Mouse (Mus musculus) midbrain, embryonic 10.5 days (tissue): Measurements from ENCODE around the gene Sh2d7. TPM values are rescaled to one million over a fixed set of nuclear protein-coding genes. Genes with fewer than 3 reads are reported as not detected.

Experiments
- DNase-seq: peaks from one replicate; pipeline ENCODE4 v3.0.0-alpha.2; 2017; ENCODE audit warnings: low spot score
- H3K27ac ChIP-seq: fragments of 300-500 bp; sonication (generic); replicated peaks from 2 replicates; pipeline ENCODE4 v1.5.1; 2016; ENCODE audit warnings: mild to moderate bottlenecking
- H3K27me3 ChIP-seq: fragments of 300-500 bp; sonication (generic); 2 replicates; pipeline ENCODE4 v1.6.1; 2016; ENCODE audit warnings: low read depth, mild to moderate bottlenecking; ENCODE audit not compliant: poor library complexity, severe bottlenecking
- H3K36me3 ChIP-seq: fragments of 300-500 bp; sonication (generic); 2 replicates; pipeline ENCODE4 v1.6.1; 2016; ENCODE audit warnings: mild to moderate bottlenecking, moderate library complexity
- H3K4me1 ChIP-seq: fragments of 300-500 bp; sonication (generic); 2 replicates; pipeline ENCODE4 v1.6.1; 2016
- H3K4me3 ChIP-seq: fragments of 300-500 bp; sonication (generic); 2 replicates; pipeline ENCODE4 v1.5.1; 2016; ENCODE audit warnings: mild to moderate bottlenecking, moderate library complexity
- H3K9me3 ChIP-seq: fragments of 300-500 bp; sonication (generic); replicated peaks from 2 replicates; pipeline ENCODE4 v1.6.1; 2016; ENCODE audit warnings: mild to moderate bottlenecking
- WGBS: fragments of 180-500 bp; shearing (Covaris S2); methylation state at CpG from one replicate; pipeline ENCODE4 v1.1.7; 2016; 5-methylcytosine and 5-hydroxymethylcytosine counted together
- polyA plus RNA-seq: library from polyadenylated mRNA; unstranded; fragments of >200 nt; fragmentation: Nextera tagmentation; extraction: Ambion mirVana; gene quantifications from 2 replicates; pipeline ENCODE4 v1.2.1, GENCODE M21; 2016

Sh2d7 gene
- not detected in 2 replicates for polyA plus RNA-seq

DNA sequence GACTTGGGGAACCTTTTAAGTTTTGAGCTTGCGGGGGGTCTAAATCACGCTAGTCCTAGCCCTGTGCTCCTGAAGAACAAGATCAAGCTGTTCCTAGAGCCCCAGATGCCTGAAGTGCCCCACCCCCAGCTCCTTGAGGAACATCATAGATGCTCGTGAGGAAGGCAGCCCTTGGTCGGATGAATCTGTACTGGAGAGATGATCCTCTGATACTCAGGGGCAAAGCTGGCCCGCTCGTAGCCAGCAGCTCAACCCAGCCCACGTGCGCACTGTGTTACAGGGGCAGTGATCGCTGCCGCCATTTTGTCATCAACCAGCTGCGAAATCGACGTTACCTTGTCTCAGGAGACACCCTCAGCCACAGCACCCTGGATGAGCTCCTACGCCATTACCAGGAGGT lies at the start of gene Sh2d7:
Gene Sh2d7, plus strand, starts transcription at position 301 of the 400 bp plus-strand sequence.
- Histone ChIP-seq H3K27ac (no peak within 1 kb of the TSS), H3K4me3 (no peak within 1 kb of the TSS), H3K36me3 (no peaks in the 10 kb centered on the region), H3K4me1 (peaks cover 9% of the 10 kb centered on the region; the same call in 1 of the 2 replicates), H3K9me3 (no peaks in the 10 kb centered on the region), H3K27me3 (no peaks in the 10 kb centered on the region)
- DNase-seq, result no peak
- WGBS, result 92% methylated on average over 14 of the region's 14 CpGs

DNA sequence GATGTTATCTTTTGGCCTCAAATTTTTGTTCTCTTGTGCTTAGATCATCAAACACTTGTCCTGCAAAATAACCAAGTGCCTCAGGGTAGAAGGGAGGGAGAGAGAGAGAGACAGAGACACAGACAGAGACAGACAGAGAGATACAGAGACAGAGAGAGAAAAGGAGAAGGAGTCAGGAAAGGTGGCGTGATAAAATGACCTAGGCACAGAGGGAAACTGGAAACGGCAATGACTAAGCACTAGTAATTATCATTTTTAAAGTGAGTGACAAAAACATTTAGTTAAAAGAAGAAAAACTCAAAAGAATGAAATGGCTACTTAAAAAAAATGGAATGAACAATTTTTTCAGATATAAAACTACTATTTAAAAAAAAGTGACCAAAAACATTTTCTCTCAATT lies 49.2 kb upstream of the Sh2d7 start:
- no peaks in the 10 kb centered on the region for H3K27me3 ChIP-seq

DNA sequence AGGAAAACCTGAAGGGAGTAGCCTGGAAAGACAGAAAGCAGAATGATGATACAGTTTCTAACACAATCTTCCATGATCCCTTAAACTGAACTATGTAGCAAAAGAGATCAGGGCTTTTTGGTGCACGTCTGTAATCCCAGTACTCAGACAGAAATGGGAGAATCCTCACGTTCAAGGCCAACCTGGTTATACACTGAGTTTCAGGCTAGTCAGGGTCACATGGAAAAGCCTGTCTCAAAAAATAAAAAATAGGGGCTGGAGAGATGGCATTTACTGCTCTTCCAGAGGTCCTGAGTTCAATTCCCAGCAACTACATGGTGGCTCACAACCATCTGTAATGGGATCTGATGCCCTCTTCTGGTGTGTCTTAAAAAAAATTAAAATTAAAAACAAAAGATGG lies 48.4 kb upstream of the Sh2d7 start:
- no peak for DNase-seq
- Histone ChIP-seq H3K36me3 (no peaks in the 10 kb centered on the region), H3K4me3 (no peak overlapping the region), H3K27ac (no peak overlapping the region), H3K4me1 (no peaks in the 10 kb centered on the region), H3K27me3 (no peaks in the 10 kb centered on the region), H3K9me3 (no peaks in the 10 kb centered on the region)
- WGBS, result 88% methylated on average over 2 of the region's 2 CpGs

More for the DNA sequence above, 49.2 kb upstream of the Sh2d7 start:
- Histone ChIP-seq H3K27ac (no peak overlapping the region), H3K9me3 (no peaks in the 10 kb centered on the region), H3K4me1 (no peaks in the 10 kb centered on the region), H3K4me3 (no peak overlapping the region), H3K36me3 (no peaks in the 10 kb centered on the region)
- DNase-seq, result no peak
- 88% methylated on average over 2 of the region's 2 CpGs for WGBS

DNA sequence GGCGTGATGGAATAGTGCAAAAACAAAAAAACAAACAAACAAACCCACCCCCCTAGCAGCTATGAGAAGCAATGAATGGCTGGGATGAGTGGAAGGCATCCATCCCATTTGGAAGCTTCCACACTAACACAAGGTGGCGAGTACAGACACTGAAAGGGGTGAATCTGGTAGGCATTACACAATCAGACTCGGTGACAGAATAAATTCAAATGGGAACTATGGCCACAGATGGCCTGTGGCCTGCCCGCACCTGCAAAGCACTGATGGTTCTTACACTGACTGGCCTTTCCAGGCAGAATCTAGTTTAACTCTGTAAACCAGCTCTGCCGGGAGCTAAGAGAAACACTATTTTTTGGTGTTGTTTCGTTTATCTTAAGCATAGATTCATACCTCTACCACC lies 39.5 kb upstream of the Sh2d7 start:
- WGBS, result 85% methylated on average over 6 of the region's 6 CpGs
- no peak for DNase-seq
- no peak overlapping the region for H3K4me3 ChIP-seq
- no peaks in the 10 kb centered on the region for H3K9me3 ChIP-seq
- peaks cover 31% of the 10 kb centered on the region for H3K4me1 ChIP-seq
- peaks cover 20% of the 10 kb centered on the region for H3K27me3 ChIP-seq
- H3K27ac ChIP-seq, result no peak overlapping the region
- no peaks in the 10 kb centered on the region for H3K36me3 ChIP-seq

DNA sequence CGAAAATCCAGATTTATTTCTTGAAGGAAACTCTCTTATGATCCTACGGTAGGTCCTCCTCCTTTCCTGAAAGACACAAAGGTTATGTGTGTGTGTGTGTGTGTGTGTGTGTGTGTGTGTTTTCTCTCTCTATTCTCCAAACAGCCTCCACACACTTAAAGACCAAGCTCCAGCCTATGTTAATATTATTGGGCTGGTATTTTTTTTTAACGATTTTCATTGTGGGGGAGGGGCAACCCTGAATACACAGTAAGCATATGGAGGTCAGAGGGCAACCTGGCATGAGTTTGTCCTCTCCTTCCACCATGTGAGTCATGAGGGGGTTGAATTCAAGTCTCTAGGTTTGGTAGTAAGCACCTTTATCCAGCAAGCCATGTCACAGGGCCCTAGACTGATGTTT lies 39.0 kb upstream of the Sh2d7 start:
- H3K9me3 ChIP-seq, result no peaks in the 10 kb centered on the region
- peaks cover 20% of the 10 kb centered on the region for H3K27me3 ChIP-seq
- no peaks in the 10 kb centered on the region for H3K36me3 ChIP-seq
- 0 out of 2 replicates have a peak overlapping the region, but pooled peaks have one; percentile 71 for H3K4me3 ChIP-seq
- H3K4me1 ChIP-seq, result peaks cover 31% of the 10 kb centered on the region
- no peak for DNase-seq
- WGBS, result 85% methylated on average over 3 of the region's 3 CpGs
- H3K27ac ChIP-seq, result no peak overlapping the region

DNA sequence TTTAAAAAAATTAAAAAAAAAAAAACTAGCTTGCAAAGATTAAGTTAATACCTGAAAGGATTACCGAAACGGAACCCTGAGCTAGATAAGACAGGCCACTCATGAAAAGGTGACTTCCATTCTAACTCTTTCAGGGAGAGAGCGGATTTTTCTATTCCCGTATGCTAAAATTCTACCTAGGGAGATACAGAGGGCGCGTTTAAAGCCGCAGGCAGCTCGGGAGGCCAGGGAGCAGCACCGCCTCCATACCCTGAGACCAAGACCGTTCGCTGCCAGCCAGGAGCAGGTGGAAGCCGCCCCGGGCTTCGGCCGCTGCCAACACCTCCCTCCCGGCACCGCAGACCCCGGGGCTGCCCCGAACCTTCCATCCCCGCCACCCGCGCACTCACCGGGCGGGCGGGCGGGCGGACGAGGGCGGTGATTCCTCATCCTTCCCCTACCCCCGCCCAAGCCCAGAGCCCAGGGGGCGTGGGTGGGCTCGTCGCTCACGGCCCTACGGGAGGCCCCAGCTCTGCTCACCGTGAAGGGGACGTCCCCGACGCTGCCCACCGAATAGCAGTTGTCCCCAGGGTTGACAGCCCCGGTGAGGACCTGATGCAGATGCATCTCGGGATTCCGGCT lies 37.8 kb upstream of the Sh2d7 start:
- Histone ChIP-seq H3K9me3 (no peaks in the 10 kb centered on the region), H3K4me1 (peaks cover 31% of the 10 kb centered on the region), H3K27ac (peak overlapping the region; percentile 89), H3K4me3 (peak overlapping the region; percentile 71), H3K36me3 (no peaks in the 10 kb centered on the region), H3K27me3 (peaks cover 20% of the 10 kb centered on the region)
- WGBS, result under 1% methylated on average over 41 of the region's 43 CpGs
- DNase-seq, result no peak

DNA sequence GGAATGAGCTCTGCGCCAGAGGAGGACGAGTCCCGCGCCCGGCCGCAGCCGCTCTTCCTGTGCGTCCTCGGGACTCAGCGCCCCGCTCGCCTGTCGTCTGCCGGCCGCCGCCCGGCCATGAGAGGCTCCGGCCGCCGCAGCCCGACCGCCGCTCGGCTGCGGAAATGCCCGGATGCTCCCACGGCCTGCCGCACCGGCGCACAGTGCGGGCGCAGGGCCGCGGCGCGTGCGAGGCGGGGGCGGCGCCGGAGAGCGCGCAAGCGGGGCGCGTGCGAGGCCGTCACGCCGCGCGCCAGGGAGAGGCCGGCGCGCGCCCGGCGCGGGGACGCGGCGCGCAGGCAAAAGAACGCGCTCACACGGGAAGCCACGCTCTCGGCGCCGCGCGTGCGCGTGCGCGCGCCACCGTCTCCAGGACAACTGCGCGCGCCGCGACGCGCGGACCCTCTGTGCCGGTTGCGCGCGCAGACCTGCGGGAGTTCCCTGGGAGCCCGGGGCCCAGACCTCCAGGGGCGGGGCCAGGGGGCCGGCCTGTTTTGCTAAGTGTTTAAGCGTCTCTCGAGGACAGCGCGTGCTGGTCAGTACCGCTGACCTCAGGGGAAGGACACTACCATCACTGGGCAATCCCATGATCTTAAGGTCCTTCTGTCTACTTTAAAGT lies 37.2 kb upstream of the Sh2d7 start, which contains the start of gene Dmxl2:
Gene Dmxl2, minus strand, starts transcription at position 174 of the 658 bp plus-strand sequence.
- peak; percentile 91 for DNase-seq
- H3K27me3 ChIP-seq, result peaks cover 20% of the 10 kb centered on the region
- peak within 1 kb of the TSS; percentile 71 for H3K4me3 ChIP-seq
- peaks cover 31% of the 10 kb centered on the region for H3K4me1 ChIP-seq
- WGBS, result under 1% methylated on average over 87 of the region's 99 CpGs
- H3K27ac ChIP-seq, result peak within 1 kb of the TSS; percentile 89
- no peaks in the 10 kb centered on the region for H3K9me3 ChIP-seq
- H3K36me3 ChIP-seq, result no peaks in the 10 kb centered on the region

DNA sequence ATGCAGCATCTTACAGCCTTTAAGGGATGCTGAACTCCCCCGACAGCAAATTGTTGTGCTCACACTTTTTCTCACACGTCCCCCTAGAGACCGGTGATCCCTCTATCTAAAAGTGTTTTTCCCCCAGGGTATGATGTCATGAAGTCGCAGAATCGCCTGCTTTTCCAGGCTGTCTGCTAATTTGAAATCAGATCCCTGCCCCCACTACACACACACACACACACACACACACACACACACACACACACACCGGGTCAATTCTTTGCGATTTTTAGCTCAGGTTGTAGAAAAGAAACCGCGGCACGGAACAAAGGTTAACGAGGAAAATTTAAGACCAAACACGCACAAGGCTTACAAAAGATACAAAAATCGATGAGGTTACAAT lies 36.7 kb upstream of the Sh2d7 start:
- Histone ChIP-seq H3K4me3 (peak overlapping the region; percentile 71), H3K27ac (peak overlapping the region; percentile 89)
- 6% methylated on average over 13 of the region's 13 CpGs for WGBS

DNA sequence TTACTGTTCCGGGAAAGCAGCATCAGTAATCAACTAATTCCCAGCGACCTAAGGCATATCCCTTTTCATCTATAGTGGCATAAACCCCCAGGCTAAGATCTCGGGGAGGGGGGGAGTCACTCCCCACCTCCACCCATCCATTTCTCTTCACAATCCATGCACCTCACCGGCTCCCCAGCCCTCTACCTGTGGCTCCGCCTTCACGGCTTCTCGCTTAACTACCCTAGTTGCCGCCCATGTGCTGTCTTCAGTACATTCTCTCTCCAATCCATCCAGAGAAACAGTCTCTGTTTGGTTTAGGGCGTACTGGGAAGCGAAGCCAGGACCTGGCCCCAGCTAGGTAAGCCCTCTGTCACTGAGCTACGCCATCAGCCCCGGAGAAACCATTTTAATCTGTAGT lies 35.9 kb upstream of the Sh2d7 start:
- no peak overlapping the region for H3K27ac ChIP-seq
- no peaks in the 10 kb centered on the region for H3K9me3 ChIP-seq
- H3K27me3 ChIP-seq, result peaks cover 20% of the 10 kb centered on the region
- DNase-seq, result no peak
- no peaks in the 10 kb centered on the region for H3K36me3 ChIP-seq
- peak overlapping the region; percentile 71 for H3K4me3 ChIP-seq
- 11% methylated on average over 12 of the region's 12 CpGs for WGBS
- peaks cover 31% of the 10 kb centered on the region for H3K4me1 ChIP-seq

More for the DNA sequence above, 36.7 kb upstream of the Sh2d7 start:
- H3K36me3 ChIP-seq, result no peaks in the 10 kb centered on the region
- H3K27me3 ChIP-seq, result peaks cover 20% of the 10 kb centered on the region
- no peaks in the 10 kb centered on the region for H3K9me3 ChIP-seq
- H3K4me1 ChIP-seq, result peaks cover 31% of the 10 kb centered on the region
- DNase-seq, result no peak

DNA sequence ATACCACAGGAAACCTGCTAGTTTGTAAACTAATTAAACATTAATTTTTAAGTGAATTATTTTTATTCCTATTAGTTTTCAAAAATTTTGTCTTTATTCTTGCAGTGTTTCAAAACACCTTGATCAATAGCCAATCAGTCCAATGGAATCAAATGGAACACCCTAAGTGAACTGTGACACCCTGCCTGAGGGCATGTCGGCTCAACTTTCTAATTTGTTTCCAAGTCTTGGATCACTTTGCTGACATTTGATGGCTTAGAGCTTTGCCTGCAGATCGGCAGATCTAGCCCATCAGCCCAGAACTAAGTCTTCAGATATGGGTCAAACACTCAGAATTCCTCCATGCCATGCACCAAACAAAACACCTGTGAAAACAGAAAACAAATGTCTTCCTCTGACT lies 22.8 kb upstream of the Sh2d7 start:
- WGBS, result 82% methylated on average over 2 of the region's 2 CpGs
- H3K36me3 ChIP-seq, result no peaks in the 10 kb centered on the region
- no peak overlapping the region for H3K27ac ChIP-seq
- no peaks in the 10 kb centered on the region for H3K9me3 ChIP-seq
- H3K4me3 ChIP-seq, result no peak overlapping the region
- no peaks in the 10 kb centered on the region for H3K4me1 ChIP-seq
- no peaks in the 10 kb centered on the region for H3K27me3 ChIP-seq
- no peak for DNase-seq

DNA sequence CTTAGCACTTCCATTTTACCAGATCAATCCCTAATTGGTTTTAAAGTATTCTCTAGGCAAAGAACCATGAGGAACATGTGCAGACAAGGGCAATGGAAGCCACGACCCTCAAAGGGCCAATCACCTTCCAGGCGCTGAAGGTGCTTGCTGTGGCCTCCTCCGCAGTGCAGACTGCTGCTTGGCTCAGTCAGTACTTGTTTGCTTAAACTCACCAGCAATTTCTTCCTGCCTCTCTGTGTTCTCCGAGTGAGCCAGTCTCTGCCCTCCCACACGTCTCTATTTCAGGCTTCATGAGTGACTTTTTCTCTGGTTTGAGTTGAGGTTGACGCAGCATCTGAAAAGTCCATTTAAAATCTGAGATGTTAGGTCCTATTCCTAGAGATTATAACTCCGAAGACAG lies 19.9 kb upstream of the Sh2d7 start:
- 77% methylated on average over 7 of the region's 7 CpGs for WGBS
- Histone ChIP-seq H3K36me3 (no peaks in the 10 kb centered on the region), H3K9me3 (no peaks in the 10 kb centered on the region), H3K4me1 (no peaks in the 10 kb centered on the region), H3K27ac (no peak overlapping the region), H3K4me3 (no peak overlapping the region), H3K27me3 (no peaks in the 10 kb centered on the region)
- DNase-seq, result no peak

DNA sequence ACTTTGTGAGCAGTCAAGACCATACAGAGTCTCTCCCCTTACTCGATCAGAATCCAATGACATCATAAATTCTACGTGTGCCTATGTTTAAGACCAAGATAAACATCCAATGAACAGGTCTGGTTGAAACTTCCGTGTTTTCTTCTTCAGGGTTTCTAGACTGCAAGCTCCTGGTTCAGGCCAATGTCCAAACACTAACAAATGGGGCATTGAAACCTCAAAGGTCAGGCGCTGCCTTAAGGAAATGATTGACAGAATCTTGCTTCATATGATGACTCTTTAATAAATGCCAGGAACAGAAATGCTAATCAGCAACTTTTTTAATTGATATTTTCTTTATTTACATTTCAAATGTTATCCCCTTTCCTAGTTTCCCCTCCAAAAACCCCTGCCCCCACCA lies 18.5 kb upstream of the Sh2d7 start:
- no peaks in the 10 kb centered on the region for H3K27me3 ChIP-seq
- H3K27ac ChIP-seq, result no peak overlapping the region
- no peaks in the 10 kb centered on the region for H3K4me1 ChIP-seq
- no peaks in the 10 kb centered on the region for H3K36me3 ChIP-seq
- DNase-seq, result no peak
- H3K4me3 ChIP-seq, result no peak overlapping the region
- H3K9me3 ChIP-seq, result no peaks in the 10 kb centered on the region
- 89% methylated on average over 4 of the region's 4 CpGs for WGBS

DNA sequence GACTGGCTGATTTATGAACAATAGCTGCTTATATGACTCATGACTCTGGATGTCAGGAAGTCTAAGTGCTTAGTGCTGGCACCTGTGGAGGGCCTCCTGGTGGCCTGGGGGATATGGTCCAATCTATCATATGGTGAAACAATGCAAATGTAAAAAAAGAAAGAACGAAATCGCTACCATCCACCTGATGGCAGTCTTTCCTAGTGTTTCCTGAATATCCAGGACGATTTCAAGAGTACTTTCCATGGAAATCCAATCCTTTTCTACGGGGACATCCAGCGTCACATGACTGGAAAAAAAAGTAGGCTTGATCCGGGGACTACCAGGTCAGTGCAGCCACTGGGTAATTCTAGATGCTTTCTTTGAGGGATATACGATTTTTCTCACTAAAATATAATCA lies 11.1 kb upstream of the Sh2d7 start:
- Histone ChIP-seq H3K4me3 (no peak overlapping the region), H3K9me3 (no peaks in the 10 kb centered on the region), H3K36me3 (no peaks in the 10 kb centered on the region), H3K27ac (no peak overlapping the region), H3K27me3 (no peaks in the 10 kb centered on the region), H3K4me1 (no peaks in the 10 kb centered on the region)
- WGBS, result 77% methylated on average over 7 of the region's 7 CpGs
- DNase-seq, result no peak
